Mouse (Mus musculus): ENCODE measurements around the gene Tgoln1.

DNA sequence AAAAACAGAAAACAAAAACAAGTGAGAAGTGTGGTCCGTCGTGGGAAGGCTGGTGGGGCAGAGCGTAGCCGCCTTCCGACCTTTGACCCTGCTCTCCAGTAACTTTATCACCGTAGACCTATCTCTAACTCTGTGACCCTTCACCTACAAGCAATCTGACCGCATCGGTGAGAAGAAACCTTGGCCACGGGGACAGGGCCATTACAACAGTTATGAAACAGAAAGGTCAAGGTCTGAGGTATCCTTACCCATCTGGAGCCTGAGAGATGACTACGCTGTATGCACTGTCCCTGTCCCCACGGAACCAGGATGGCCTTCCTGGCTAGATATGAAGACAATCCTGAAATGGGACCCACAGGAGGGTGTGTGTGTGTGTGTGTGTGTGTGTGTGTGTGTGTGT, 32.6 kb downstream of the Tgoln1 start:
- TF ChIP-seq GATA1 (IDR thresholded peaks at IDR 0.05; ENCODE audit: borderline replicate concordance, low read length) (no peak), FLI1 (IDR thresholded peaks at IDR 0.05; ENCODE audit: low read length) (no peak)
